Mouse (Mus musculus): ENCODE measurements around the gene Hist1h4c.

DNA sequence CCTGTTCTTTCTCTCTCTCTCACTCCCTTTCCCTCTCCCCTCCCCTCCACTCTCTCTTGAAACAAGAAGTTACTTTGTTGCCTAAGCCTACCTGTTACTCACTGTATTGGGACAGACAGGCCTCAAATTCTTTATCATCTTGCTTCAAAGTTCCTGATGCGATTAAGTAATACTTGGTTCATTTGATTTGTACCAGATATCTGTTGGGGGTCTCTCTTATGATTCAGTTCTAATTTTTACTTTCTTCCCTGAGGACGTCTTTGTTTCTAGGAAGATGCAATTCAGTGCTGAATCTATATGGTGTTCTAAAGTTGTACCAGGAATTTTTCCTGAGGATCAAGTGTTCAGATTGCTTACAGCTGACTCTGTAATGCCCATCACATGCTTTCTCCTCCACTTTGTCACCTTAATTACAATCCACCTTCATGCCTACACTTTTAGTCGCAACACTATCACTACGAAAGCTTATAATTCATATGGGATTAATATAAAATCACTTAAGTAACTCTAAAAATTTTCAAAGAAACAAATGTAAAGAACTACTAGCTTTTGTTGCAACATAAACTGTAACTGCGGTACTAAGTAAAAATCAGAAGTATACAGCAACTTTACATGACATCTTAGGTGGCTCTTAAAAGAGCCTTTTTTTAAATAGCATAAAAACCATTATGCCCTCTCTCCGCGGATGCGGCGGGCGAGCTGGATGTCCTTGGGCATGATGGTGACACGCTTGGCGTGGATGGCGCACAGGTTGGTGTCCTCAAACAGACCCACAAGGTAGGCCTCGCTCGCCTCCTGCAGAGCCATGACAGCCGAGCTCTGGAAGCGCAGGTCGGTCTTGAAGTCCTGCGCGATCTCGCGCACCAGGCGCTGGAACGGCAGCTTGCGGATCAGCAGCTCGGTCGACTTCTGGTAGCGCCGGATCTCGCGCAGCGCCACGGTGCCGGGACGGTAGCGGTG lies 46.4 kb upstream of the Hist1h4c start:
- no peak for TF ChIP-seq CTCF (IDR thresholded peaks at IDR 0.05; ENCODE audit: control insufficient read depth, insufficient read depth, insufficient replicate concordance, low read depth, low read length)
- TF ChIP-seq POLR2A (IDR thresholded peaks at IDR 0.05; ENCODE audit: control insufficient read depth, low read depth, low read length) = no peak

All from testis, adult 2 months (tissue).